Mouse (Mus musculus): Measurements from ENCODE around the gene Mpv17l2.

The Mpv17l2 gene

GRCm38 (mm10) chr8:70748246-70749096, 12.3 kb downstream of the Mpv17l2 start:
- peak; percentile 3 for DNase-seq

GRCm38 (mm10) chr8:70747211-70747890, 13.4 kb downstream of the Mpv17l2 start:
- no peak for DNase-seq

GRCm38 (mm10) chr8:70746676-70747075, 14.1 kb downstream of the Mpv17l2 start:
- DNase-seq: no peak

GRCm38 (mm10) chr8:70745691-70746220, 15.0 kb downstream of the Mpv17l2 start:
- DNase-seq: peak; percentile 4

GRCm38 (mm10) chr8:70744806-70745205, 15.9 kb downstream of the Mpv17l2 start:
- peak; percentile 3 for DNase-seq

GRCm38 (mm10) chr8:70743656-70744590, 16.8 kb downstream of the Mpv17l2 start:
- DNase-seq: peak; percentile 25

- DNase-seq: peak; percentile 3
Observed at GRCm38 (mm10) chr8:70742981-70743655, 17.6 kb downstream of the Mpv17l2 start.

GRCm38 (mm10) chr8:70742176-70742575, 18.6 kb downstream of the Mpv17l2 start:
- DNase-seq: no peak

- DNase-seq: no peak
Observed at GRCm38 (mm10) chr8:70741661-70742060, 19.1 kb downstream of the Mpv17l2 start.

- no peak for DNase-seq
Observed at GRCm38 (mm10) chr8:70738211-70738610, 22.5 kb downstream of the Mpv17l2 start.

GRCm38 (mm10) chr8:70737705-70738104, 23.0 kb downstream of the Mpv17l2 start:
- no peak for DNase-seq

GRCm38 (mm10) chr8:70730956-70731355, 29.8 kb downstream of the Mpv17l2 start:
- DNase-seq: no peak

GRCm38 (mm10) chr8:70729808-70730475, 30.8 kb downstream of the Mpv17l2 start:
- DNase-seq: no peak

- DNase-seq: no peak
Observed at GRCm38 (mm10) chr8:70726721-70727120, 34.0 kb downstream of the Mpv17l2 start.

GRCm38 (mm10) chr8:70725792-70726447, 34.8 kb downstream of the Mpv17l2 start:
- peak; percentile 40 for DNase-seq

- no peak for DNase-seq
Observed at GRCm38 (mm10) chr8:70724216-70724615, 36.5 kb downstream of the Mpv17l2 start.

- peak; percentile 60 for DNase-seq
Observed at GRCm38 (mm10) chr8:70723486-70724210, 37.1 kb downstream of the Mpv17l2 start, which contains the start of gene Pde4c. Gene Pde4c (plus strand): TSS chr8:70723720.

- DNase-seq: no peak
Observed at GRCm38 (mm10) chr8:70721601-70722000, 39.1 kb downstream of the Mpv17l2 start.

- DNase-seq: peak; percentile 75
Observed at GRCm38 (mm10) chr8:70720739-70721138, 40.0 kb downstream of the Mpv17l2 start.

GRCm38 (mm10) chr8:70719796-70720270, 40.9 kb downstream of the Mpv17l2 start:
- no peak for DNase-seq

Data from liver (tissue).